Mouse (Mus musculus): ENCODE data around the gene Sec24d.

DNA sequence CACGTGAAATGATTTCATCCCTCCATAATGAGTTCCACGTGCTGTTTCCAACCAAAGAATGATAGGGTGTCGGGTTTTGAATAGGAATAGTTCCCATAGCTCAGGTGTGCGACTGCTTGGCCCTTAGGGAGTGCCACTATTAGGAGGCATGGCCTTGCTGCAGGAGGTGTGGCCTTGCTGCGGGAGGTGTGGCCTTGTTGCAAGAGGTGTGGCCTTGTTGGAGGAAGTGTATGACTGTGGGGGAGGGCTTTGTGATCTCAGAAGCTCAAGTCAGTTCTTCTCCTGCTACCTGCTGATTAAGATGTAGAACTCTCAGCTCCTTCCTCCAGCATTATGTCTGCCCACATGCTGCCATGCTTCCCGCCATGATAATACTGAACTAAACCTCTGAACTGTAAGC, 48.6 kb upstream of the Sec24d start:
- TF ChIP-seq CTCF (IDR thresholded peaks at IDR 0.05; ENCODE audit: insufficient read depth, low read length) (no peak), POLR2A (IDR thresholded peaks at IDR 0.05; ENCODE audit: borderline replicate concordance, extremely low read depth, low read depth, low read length) (no peak)

All from lung, adult 2 months (tissue).